22 mouse cellular contexts compared by ENCODE assay signal in the genomic region with DNA sequence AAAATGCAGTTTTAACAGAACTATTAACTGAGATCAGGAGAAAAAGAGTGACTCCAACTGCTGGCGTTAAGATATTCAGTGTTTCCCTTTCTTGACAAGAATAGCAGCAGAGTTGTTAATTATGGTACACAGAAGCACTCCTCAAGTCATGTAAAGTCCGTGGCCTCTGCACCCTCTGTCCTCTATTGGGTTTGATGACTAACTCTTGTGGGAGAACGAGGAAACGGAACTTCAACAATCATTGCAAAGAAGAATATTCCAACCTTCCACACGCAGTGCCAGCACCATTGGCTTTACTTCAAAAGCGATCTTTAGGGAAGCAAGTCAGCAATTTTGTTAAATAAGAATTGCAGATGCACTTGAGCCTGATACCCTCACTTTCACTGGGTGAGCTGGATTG.
DNase-seq lines count a peak whose midpoint lies in the region; TF ChIP-seq lines count a peak whose summit lies in the region.
"Had no signal": no experiment of that assay in that cellular context is flagged by ENCODE, and none has a peak within 500 bp of the region (broad histone marks: within the 10 kb centered on the region; RNA-seq: fewer than 3 reads in every experiment).

No protein-coding gene starts in this region.

- no peak overlapping the region for H3ac ChIP-seq in myocyte (ENCODE audit: control insufficient read depth, insufficient read length)

- intact Hi-C loops in gastrocnemius, adult 2 months (cut with DNase I): no loop called here

- TF ChIP-seq POLR2A in myocyte (IDR thresholded peaks at IDR 0.05; ENCODE audit: insufficient read length, low read depth): no peak

- DNase-seq in cerebellum, postnatal 10 days: peak; percentile 25 to 31
- DNase-seq in cerebellum, adult 18-20 months: no peak
- DNase-seq in gastrocnemius, adult 2 months: peak; percentile 14
- no peak for DNase-seq in gastrocnemius, adult 18-20 months (ENCODE audit: low spot score)
- DNase-seq in 3134 (ENCODE audit: extremely low read depth, insufficient read length, low spot score): peak; percentile 1
- DNase-seq in thymus, adult 18-20 months: no peak
- DNase-seq: heart, adult 11 months; heart, postnatal 10 days; kidney, postnatal 4 days; liver, embryonic 13.5 days; lung, adult 2 months; lung, postnatal 14 days; right cerebral cortex, postnatal 25 days; thymus, postnatal 36 days had no signal

- no peaks in the 10 kb centered on the region for H3K79me2 ChIP-seq in myocyte (ENCODE audit: control insufficient read depth, insufficient read depth)

- TF ChIP-seq CTCF in gastrocnemius, adult 2 months (IDR thresholded peaks at IDR 0.05): no peak

- H3K4me2 ChIP-seq in myocyte (ENCODE audit: low read depth): peak overlapping the region; percentile 22
- H3K4me2 ChIP-seq: embryonic facial prominence, embryonic 13.5 days; forebrain, embryonic 13.5 days; heart, embryonic 12.5 days; intestine, embryonic 15.5 days; limb, embryonic 13.5 days; liver, embryonic 13.5 days; midbrain, embryonic 12.5 days had no signal

- H3K27ac ChIP-seq in gastrocnemius, adult 2 months: no peak overlapping the region
- H3K27ac ChIP-seq: embryonic facial prominence, embryonic 13.5 days; forebrain, embryonic 13.5 days; hindbrain, embryonic 10.5 days; intestine, embryonic 15.5 days; limb, embryonic 13.5 days; liver, embryonic 13.5 days; midbrain, embryonic 12.5 days had no signal

- H3K27me3 ChIP-seq in myocyte (ENCODE audit: control insufficient read depth, insufficient read depth, insufficient read length): no peaks in the 10 kb centered on the region
- H3K27me3 ChIP-seq: embryonic facial prominence, embryonic 13.5 days; forebrain, embryonic 13.5 days; heart, embryonic 12.5 days; intestine, embryonic 15.5 days; limb, embryonic 13.5 days; liver, embryonic 13.5 days; midbrain, embryonic 12.5 days had no signal

- no peaks in the 10 kb centered on the region for H3K36me3 ChIP-seq in myocyte (ENCODE audit: control insufficient read depth, insufficient read depth)
- H3K36me3 ChIP-seq: embryonic facial prominence, embryonic 13.5 days; heart, embryonic 12.5 days; hindbrain, embryonic 10.5 days; intestine, embryonic 15.5 days; limb, embryonic 13.5 days; liver, embryonic 13.5 days; midbrain, embryonic 12.5 days had no signal

- H3K4me3 ChIP-seq in gastrocnemius, adult 2 months: no peak overlapping the region
- no peak overlapping the region for H3K4me3 ChIP-seq in myocyte
- H3K4me3 ChIP-seq: embryonic facial prominence, embryonic 13.5 days; forebrain, embryonic 13.5 days; heart, embryonic 12.5 days; hindbrain, embryonic 10.5 days; intestine, embryonic 15.5 days; limb, embryonic 13.5 days; liver, embryonic 13.5 days; midbrain, embryonic 12.5 days had no signal

TF ChIP-seq in myocyte, 11 proteins besides CTCF, POLR2A, EP300 and RAD21:
- TF ChIP-seq TCF3 (IDR thresholded peaks at IDR 0.05; ENCODE audit: insufficient read length, low read depth): no peak
- no peak for TF ChIP-seq USF1 (IDR thresholded peaks at IDR 0.05; ENCODE audit: low read depth)
- TF ChIP-seq MYOG (IDR thresholded peaks at IDR 0.05; ENCODE audit: control insufficient read depth in 1 of 3, insufficient read depth in 1 of 3, insufficient read length in 2 of 3, low read depth in 2 of 3): no peak
- no peak for TF ChIP-seq CEBPB (IDR thresholded peaks at IDR 0.05; ENCODE audit: insufficient read depth, poor library complexity, severe bottlenecking)
- no peak for TF ChIP-seq E2F4 (IDR thresholded peaks at IDR 0.05; ENCODE audit: insufficient read depth)
- TF ChIP-seq POLR2AphosphoS2 (IDR thresholded peaks at IDR 0.05; ENCODE audit: insufficient read length, low read depth): no peak
- no peak for TF ChIP-seq TCF12 (IDR thresholded peaks at IDR 0.05; ENCODE audit: insufficient read depth, poor library complexity, severe bottlenecking)
- TF ChIP-seq MAX (IDR thresholded peaks at IDR 0.05; ENCODE audit: low read depth): no peak
- no peak for TF ChIP-seq MYOD1 (IDR thresholded peaks at IDR 0.05; ENCODE audit: control insufficient read depth in 1 of 3, insufficient read length in 2 of 3, low read depth in 2 of 3)
- TF ChIP-seq SRF (IDR thresholded peaks at IDR 0.05; ENCODE audit: control insufficient read depth, insufficient read length, low read depth): no peak
- no peak for TF ChIP-seq REST (IDR thresholded peaks at IDR 0.05; ENCODE audit: insufficient read depth, insufficient read length)

Comparison
In these comparisons a context has a peak if more than half of its experiments do, and no peak if none do; other contexts are left out.
1. DNase-seq: peak in cerebellum, postnatal 10 days (2 of 2), gastrocnemius, adult 2 months (single experiment) and 3134 (single experiment); none in cerebellum, adult 18-20 months (0 of 2), gastrocnemius, adult 18-20 months (single experiment) and thymus, adult 18-20 months (0 of 2).